Mouse (Mus musculus) stomach, postnatal 0 days (tissue): ENCODE results near the gene Psmc5.

Source experiments
- CTCF ChIP-seq: IDR thresholded peaks from 2 replicates; pipeline ENCODE4 v1.5.1; 2016; ENCODE audit warnings: antibody characterized with exemption, low read depth, mild to moderate bottlenecking, moderate library complexity
- EP300 ChIP-seq: optimal IDR thresholded peaks from 2 replicates; pipeline ENCODE3; 2016; ENCODE audit warnings: antibody characterized with exemption

DNA sequence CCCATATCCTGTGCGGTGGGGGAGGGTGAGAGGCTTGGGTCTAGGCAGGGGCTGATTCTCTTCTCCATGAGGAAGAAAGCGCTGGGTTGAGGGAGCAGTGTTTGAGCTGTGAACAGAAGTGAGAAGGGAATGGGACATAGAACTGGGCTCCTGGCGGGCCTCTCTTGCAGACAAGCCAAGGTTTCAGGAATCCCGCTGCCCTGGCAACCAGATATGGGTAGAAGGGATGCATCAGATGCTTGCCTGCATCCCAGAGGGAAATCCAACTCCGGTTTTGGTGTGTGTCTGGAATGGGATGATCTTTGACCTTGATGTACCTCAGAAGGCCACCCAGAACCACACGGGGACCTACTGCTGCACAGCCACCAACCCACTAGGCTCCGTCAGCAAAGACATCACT lies 30.3 kb downstream of the Psmc5 start:
- TF ChIP-seq CTCF, result no peak
- no peak for TF ChIP-seq EP300
